Mouse (Mus musculus) splenic B cell, adult 2 months (primary cell): Measurements from ENCODE around the gene Olfr67.
"Not testable (repeated sequence)": the region's sequence is repeated elsewhere in the genome, so short reads cannot be mapped to it uniquely, and the experiment has no call there.

ENCODE experiments used
- DNase-seq: peaks from one replicate; pipeline ENCODE4 v3.0.0-alpha.2; 2011; ENCODE audit warnings: low read depth, low spot score
- H3K27me3 ChIP-seq: 2 replicates; pipeline ENCODE4 v1.6.1; 2012; ENCODE audit warnings: mild to moderate bottlenecking, low read length, moderate library complexity, mixed read lengths; ENCODE audit not compliant: control insufficient read depth, poor library complexity, insufficient read depth, severe bottlenecking
- H3K36me3 ChIP-seq: 2 replicates; pipeline ENCODE4 v1.6.1; 2012; ENCODE audit warnings: mild to moderate bottlenecking, low read length, moderate library complexity, mixed read lengths; ENCODE audit not compliant: control insufficient read depth, poor library complexity, insufficient read depth, severe bottlenecking

Olfr67 gene

GRCm38 (mm10) chr7:103791721-103792120 is at the start of gene Olfr67:
TSS of gene Olfr67 (minus strand) at chr7:103791821.
- Histone ChIP-seq H3K27me3 (no peaks in the 10 kb centered on the region), H3K36me3 (no peaks in the 10 kb centered on the region)
- no peak for DNase-seq

- DNase-seq: no peak
- H3K36me3 ChIP-seq: no peaks in the 10 kb centered on the region
- H3K27me3 ChIP-seq: no peaks in the 10 kb centered on the region
Observed at GRCm38 (mm10) chr7:103840268-103840667, 48.6 kb upstream of the Olfr67 start, which contains the start of gene Hbb-bh2. TSS of gene Hbb-bh2 (minus strand) at chr7:103840520.

GRCm38 (mm10) chr7:103827808-103828207 is 36.2 kb upstream of the Olfr67 start, which contains the start of gene Hbb-bs:
TSS of gene Hbb-bs (minus strand) at chr7:103828096.
- Histone ChIP-seq H3K27me3 (no peaks in the 10 kb centered on the region), H3K36me3 (no peaks in the 10 kb centered on the region)
- DNase-seq: no peak

- not testable (repeated sequence) for H3K27me3 ChIP-seq, DNase-seq, H3K36me3 ChIP-seq
Observed at GRCm38 (mm10) chr7:103827139-103827538, 35.5 kb upstream of the Olfr67 start.

- H3K27me3 ChIP-seq: no peaks in the 10 kb centered on the region
- no peaks in the 10 kb centered on the region for H3K36me3 ChIP-seq
- DNase-seq: no peak
Observed at GRCm38 (mm10) chr7:103826255-103826887, 34.8 kb upstream of the Olfr67 start.

- H3K27me3 ChIP-seq: no peaks in the 10 kb centered on the region
- DNase-seq: no peak
- no peaks in the 10 kb centered on the region for H3K36me3 ChIP-seq
Observed at GRCm38 (mm10) chr7:103825536-103826254, 34.1 kb upstream of the Olfr67 start.

DNA sequence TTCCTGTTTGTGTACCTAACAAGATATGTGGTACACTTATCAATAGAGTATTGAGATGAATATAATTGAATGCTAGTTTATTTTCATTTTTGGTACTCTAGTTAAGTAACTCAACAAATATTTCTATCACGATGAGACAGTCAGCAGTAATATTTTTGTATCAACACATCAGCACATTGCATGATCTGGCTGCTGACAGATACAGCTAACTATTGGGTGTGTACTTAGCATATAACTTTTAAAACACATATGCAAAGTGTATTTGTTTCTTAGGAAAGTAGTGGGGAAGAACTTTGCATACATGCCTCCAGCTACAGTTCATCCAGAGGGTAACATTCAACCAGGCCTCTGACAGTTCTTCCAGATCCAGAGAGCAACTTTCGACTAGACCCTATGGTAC is 33.0 kb upstream of the Olfr67 start:
- no peaks in the 10 kb centered on the region for H3K36me3 ChIP-seq
- no peaks in the 10 kb centered on the region for H3K27me3 ChIP-seq
- DNase-seq: no peak

DNA sequence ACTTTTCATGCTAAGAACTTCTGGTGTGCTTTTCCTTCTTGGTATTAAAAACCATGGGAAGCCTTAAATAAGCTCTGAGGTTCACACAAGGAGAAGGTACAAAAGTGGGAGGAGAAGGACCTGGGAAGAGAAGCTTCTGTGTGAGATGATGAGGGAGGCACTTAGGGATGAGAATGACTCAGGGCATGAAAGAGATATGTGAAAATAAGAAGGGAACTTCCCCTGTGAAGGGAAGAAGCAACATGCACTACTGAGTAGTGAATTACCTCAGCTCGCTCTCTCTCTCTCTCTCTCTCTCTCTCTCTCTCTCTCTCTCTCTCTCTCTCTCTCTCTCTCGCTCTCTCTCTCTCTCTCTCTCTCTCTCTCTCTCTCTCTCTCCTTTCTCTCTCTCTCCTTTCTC is 23.5 kb upstream of the Olfr67 start:
- H3K36me3 ChIP-seq, H3K27me3 ChIP-seq: not testable (repeated sequence)
- DNase-seq: peak; percentile 58

DNA sequence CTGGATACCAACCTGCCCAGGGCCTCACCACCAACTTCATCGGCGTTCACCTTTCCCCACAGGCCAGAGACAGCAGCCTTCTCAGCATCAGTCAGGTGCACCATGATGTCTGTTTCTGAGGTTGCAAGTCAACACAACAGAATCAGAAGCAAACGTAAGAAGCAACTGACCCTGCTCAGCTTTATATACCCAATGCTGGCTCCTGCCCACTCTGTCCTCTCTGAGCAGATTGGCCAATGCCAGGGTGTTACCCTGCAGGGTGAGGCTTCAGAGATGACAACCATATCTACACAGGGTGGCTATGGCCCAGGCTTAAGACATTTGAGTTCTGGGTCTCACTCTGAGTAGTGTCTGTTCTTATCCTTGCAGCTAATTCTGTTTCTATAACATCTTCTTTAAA is 22.1 kb upstream of the Olfr67 start, which contains the start of gene Hbb-bt:
Hbb-bt (minus strand) TSS at position 231 of the 400 bp plus-strand sequence.
- Histone ChIP-seq H3K36me3 (no peaks in the 10 kb centered on the region), H3K27me3 (no peaks in the 10 kb centered on the region)
- no peak for DNase-seq

GRCm38 (mm10) chr7:103813152-103813551 is 21.5 kb upstream of the Olfr67 start:
- H3K36me3 ChIP-seq, DNase-seq, H3K27me3 ChIP-seq: not testable (repeated sequence)

DNA sequence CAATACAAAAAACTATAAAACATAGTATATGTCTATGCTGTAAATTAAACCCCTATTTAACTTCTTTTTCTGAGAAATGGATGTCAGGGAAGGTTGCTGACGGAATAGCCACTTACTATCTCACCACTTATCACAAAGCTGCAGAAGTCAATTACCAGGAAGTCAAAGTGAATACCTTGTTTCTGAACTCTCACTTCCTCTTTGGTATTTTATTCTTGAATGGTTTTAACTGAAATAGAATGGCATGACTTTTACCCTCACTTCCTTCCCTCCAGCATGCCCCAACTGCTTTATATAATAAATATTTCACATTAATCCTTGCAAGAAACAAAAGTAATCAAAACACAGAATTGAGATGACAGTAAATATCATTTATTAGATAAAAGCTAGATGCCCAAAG is 20.6 kb upstream of the Olfr67 start:
- no peaks in the 10 kb centered on the region for H3K27me3 ChIP-seq
- H3K36me3 ChIP-seq: no peaks in the 10 kb centered on the region
- DNase-seq: peak; percentile 75

- H3K36me3 ChIP-seq: no peaks in the 10 kb centered on the region
- no peak for DNase-seq
Observed at GRCm38 (mm10) chr7:103811223-103811845, 19.7 kb upstream of the Olfr67 start.

DNA sequence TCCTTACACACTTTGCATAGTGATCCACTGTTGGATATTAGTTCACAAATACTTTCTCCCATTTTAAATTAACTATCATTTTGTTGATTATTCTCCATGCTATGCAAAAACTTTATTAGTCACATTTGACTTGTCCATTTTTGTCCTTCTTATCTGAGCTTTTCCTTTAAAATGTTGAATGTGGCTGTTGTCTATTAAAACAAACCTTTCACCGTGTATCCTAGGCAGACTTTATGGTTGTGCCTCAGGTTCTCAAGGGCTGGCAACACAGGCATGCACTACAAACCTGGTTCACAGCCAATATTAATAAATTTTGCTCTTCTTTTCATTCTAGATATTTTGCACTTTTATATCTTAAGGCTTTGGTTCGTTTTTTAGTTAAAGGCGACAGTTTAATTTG is 19.1 kb upstream of the Olfr67 start:
- no peak for DNase-seq
- Histone ChIP-seq H3K27me3 (no peaks in the 10 kb centered on the region), H3K36me3 (no peaks in the 10 kb centered on the region)

More at GRCm38 (mm10) chr7:103811223-103811845, 19.7 kb upstream of the Olfr67 start:
- no peaks in the 10 kb centered on the region for H3K27me3 ChIP-seq

DNA sequence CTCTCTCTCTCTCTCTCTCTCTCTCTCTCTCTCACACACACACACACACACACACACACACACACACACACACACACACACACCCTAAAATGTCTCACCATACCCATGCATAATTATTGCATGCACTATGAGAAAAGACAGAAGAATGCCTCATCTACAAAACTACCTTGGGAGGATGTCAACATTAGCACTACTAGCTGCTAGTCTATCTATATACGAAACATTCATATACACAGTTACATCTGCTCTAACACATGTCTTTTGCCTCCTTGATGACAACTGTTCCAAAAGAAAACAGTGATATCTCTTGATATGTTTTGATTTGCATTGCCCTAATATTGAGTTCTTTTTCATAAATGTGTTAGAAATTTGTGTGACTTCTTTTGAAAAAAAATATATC is 18.7 kb upstream of the Olfr67 start:
- no peaks in the 10 kb centered on the region for H3K36me3 ChIP-seq
- no peaks in the 10 kb centered on the region for H3K27me3 ChIP-seq
- no peak for DNase-seq

DNA sequence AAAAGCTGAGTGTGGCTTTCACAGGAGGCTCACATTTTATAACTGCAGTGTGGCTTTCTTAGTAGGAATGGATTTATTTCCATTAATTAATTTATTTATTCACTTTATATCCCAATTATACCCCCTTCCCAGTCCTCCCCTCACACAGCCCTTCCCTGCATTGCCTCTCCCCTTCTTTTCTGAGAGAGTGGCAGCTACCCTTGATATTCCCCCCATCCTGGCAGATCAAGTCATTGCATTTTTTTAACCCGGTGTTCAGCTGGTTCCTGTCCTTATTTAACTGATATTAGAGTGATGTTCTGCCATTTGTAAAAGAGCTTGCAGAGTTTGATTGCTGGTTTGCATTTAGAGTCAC is 18.2 kb upstream of the Olfr67 start:
- DNase-seq: no peak
- H3K36me3 ChIP-seq: no peaks in the 10 kb centered on the region
- no peaks in the 10 kb centered on the region for H3K27me3 ChIP-seq
